Mouse (Mus musculus): ENCODE measurements around the gene Slc2a4. TPM values are rescaled to one million over a fixed set of nuclear protein-coding genes. Genes with fewer than 3 reads are reported as not detected.

Slc2a4 gene
- polyA plus RNA-seq, 1 experiment = 14.1 TPM

DNA sequence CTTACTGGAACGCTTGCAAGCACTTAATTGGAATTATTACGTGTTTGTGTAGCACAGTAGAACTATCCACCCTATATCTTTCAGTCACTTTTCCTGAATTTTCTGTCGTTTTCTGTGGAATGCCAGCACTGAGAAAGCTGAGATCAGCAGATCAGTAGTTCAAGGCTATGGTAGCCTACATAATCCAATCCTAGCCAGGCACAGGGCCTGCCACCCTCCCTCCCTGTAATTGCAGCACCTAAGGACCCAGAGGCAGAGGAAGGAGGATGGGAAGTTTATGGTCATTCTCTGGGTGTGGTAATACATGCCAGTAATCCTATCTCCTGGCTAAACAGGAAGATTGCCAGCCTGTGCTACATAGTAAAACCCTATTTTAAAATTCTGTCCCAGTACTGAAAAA is 25.2 kb downstream of the Slc2a4 start:
- Histone ChIP-seq H3K36me3 (ENCODE audit: control insufficient read depth, insufficient read depth) (peaks cover 13% of the 10 kb centered on the region), H3K27me3 (ENCODE audit: control insufficient read depth, insufficient read depth, insufficient read length) (no peaks in the 10 kb centered on the region), H3K4me3 (peak overlapping the region; percentile 77), H3K79me2 (ENCODE audit: control insufficient read depth, insufficient read depth) (peaks cover 29% of the 10 kb centered on the region), H3ac (ENCODE audit: control insufficient read depth, insufficient read length) (no peak overlapping the region), H3K4me2 (ENCODE audit: low read depth) (peak overlapping the region; percentile 86)
- no peak for TF ChIP-seq CEBPB (IDR thresholded peaks at IDR 0.05; ENCODE audit: insufficient read depth, poor library complexity, severe bottlenecking)
- TF ChIP-seq SRF (IDR thresholded peaks at IDR 0.05; ENCODE audit: control insufficient read depth, insufficient read length, low read depth) = no peak
- TF ChIP-seq MYOD1 (IDR thresholded peaks at IDR 0.05; ENCODE audit: control insufficient read depth in 1 of 3, insufficient read length in 2 of 3, low read depth in 2 of 3) = no peak
- no peak for TF ChIP-seq REST (IDR thresholded peaks at IDR 0.05; ENCODE audit: insufficient read depth, insufficient read length)
- TF ChIP-seq TCF12 (IDR thresholded peaks at IDR 0.05; ENCODE audit: insufficient read depth, poor library complexity, severe bottlenecking) = no peak
- no peak for TF ChIP-seq MAX (IDR thresholded peaks at IDR 0.05; ENCODE audit: low read depth)
- no peak for TF ChIP-seq USF1 (IDR thresholded peaks at IDR 0.05; ENCODE audit: low read depth)
- TF ChIP-seq POLR2AphosphoS2 (IDR thresholded peaks at IDR 0.05; ENCODE audit: insufficient read length, low read depth) = no peak
- TF ChIP-seq E2F4 (IDR thresholded peaks at IDR 0.05; ENCODE audit: insufficient read depth) = no peak
- TF ChIP-seq POLR2A (IDR thresholded peaks at IDR 0.05; ENCODE audit: insufficient read length, low read depth) = no peak
- TF ChIP-seq TCF3 (IDR thresholded peaks at IDR 0.05; ENCODE audit: insufficient read length, low read depth) = no peak
- TF ChIP-seq MYOG (IDR thresholded peaks at IDR 0.05; ENCODE audit: control insufficient read depth in 1 of 3, insufficient read depth in 1 of 3, insufficient read length in 2 of 3, low read depth in 2 of 3) = no peak

DNA sequence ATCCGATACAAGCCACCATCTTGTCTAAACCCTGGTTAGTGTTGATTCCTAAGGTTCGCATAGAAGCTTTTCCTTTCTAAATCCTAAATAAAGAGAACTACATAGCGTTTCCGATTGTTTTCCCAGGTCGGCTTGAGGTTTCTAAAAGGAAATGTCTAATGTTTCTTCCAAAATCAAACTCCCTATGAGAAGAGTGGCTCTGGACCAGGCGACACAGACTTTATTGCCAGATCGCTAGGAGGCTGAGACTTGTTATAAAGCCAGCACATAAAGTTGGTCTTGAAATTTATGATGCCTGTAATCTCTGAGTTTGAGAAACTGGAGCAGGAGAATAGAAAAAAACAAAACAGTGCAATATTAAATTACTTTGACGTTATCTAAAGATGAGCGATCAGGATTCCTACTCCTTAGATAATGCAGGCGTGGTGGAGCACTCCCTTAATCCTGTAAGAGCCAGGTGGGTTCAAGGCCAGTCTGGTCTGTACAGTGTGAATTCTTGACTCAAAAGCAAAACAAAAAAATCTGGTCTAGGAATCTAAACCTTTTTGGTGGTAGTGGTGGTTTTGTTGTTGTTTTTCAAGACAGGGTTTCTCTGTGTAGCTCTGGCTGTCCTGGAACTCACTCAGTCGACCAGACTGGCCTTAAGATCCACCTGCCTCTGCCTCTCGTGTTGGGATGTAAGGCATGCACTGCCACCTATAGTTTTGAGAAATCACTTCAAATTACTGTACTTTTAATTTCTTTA is 25.8 kb downstream of the Slc2a4 start:
- Histone ChIP-seq H3K4me3 (peak overlapping the region; percentile 77), H3ac (ENCODE audit: control insufficient read depth, insufficient read length) (no peak overlapping the region), H3K36me3 (ENCODE audit: control insufficient read depth, insufficient read depth) (peaks cover 19% of the 10 kb centered on the region), H3K4me2 (ENCODE audit: low read depth) (peak overlapping the region; percentile 86), H3K79me2 (ENCODE audit: control insufficient read depth, insufficient read depth) (peaks cover 35% of the 10 kb centered on the region), H3K27me3 (ENCODE audit: control insufficient read depth, insufficient read depth, insufficient read length) (no peaks in the 10 kb centered on the region)
- no peak for TF ChIP-seq TCF3 (IDR thresholded peaks at IDR 0.05; ENCODE audit: insufficient read length, low read depth)
- TF ChIP-seq E2F4 (IDR thresholded peaks at IDR 0.05; ENCODE audit: insufficient read depth) = no peak
- no peak for TF ChIP-seq POLR2AphosphoS2 (IDR thresholded peaks at IDR 0.05; ENCODE audit: insufficient read length, low read depth)
- no peak for TF ChIP-seq MYOD1 (IDR thresholded peaks at IDR 0.05; ENCODE audit: control insufficient read depth in 1 of 3, insufficient read length in 2 of 3, low read depth in 2 of 3)
- TF ChIP-seq USF1 (IDR thresholded peaks at IDR 0.05; ENCODE audit: low read depth) = no peak
- no peak for TF ChIP-seq MAX (IDR thresholded peaks at IDR 0.05; ENCODE audit: low read depth)
- no peak for TF ChIP-seq MYOG (IDR thresholded peaks at IDR 0.05; ENCODE audit: control insufficient read depth in 1 of 3, insufficient read depth in 1 of 3, insufficient read length in 2 of 3, low read depth in 2 of 3)
- no peak for TF ChIP-seq TCF12 (IDR thresholded peaks at IDR 0.05; ENCODE audit: insufficient read depth, poor library complexity, severe bottlenecking)
- no peak for TF ChIP-seq CEBPB (IDR thresholded peaks at IDR 0.05; ENCODE audit: insufficient read depth, poor library complexity, severe bottlenecking)
- TF ChIP-seq POLR2A (IDR thresholded peaks at IDR 0.05; ENCODE audit: insufficient read length, low read depth) = no peak
- TF ChIP-seq SRF (IDR thresholded peaks at IDR 0.05; ENCODE audit: control insufficient read depth, insufficient read length, low read depth) = no peak
- TF ChIP-seq REST (IDR thresholded peaks at IDR 0.05; ENCODE audit: insufficient read depth, insufficient read length) = no peak

DNA sequence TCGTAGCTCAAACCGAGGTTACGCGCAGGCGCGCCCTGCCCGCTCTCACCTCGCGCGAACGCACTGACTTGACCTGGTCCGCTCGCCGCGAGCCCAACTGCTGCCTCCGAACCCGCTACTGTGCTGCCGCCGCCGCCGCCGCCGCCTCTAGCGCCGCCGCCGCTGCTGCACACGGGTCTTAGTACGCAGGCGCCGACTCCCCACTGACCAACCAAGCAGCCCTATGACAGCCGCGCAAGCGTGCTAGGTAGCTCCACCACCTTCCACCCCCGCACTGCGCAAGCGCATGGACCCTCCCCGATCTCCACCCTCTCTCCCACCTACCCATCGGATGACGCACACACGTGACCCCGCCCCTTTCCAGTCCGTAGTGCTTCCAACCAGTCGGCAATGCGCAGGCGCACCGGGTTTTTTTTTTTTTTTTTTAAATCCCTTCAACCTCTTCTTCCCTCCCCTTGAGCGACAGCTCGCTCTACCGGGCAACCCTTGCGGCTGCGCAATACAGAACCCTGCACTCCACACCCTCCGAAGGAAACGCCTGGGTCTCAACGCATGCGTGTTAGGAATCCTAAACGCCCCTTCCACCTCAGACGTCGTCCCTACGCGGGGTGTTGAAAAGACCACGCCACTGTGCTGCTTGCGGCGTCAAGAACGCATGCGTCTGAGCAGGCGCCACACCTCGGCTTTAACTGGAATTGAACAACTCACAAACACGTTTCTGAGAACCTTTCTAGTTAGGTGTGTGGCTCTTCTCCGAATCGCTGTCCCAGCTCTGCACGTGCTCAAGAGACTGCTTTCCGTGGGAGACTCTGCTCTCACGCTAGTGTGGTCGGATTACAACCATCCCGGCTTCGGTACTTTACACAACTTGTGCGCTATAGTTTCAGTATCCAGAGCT is 26.6 kb downstream of the Slc2a4 start, which contains the start of gene Eif5a:
Eif5a (minus strand) TSS at position 845 of the 898 bp plus-strand sequence.
- Histone ChIP-seq H3K4me3 (peak within 1 kb of the TSS; percentile 77), H3K36me3 (ENCODE audit: control insufficient read depth, insufficient read depth) (peaks cover 28% of the 10 kb centered on the region), H3ac (ENCODE audit: control insufficient read depth, insufficient read length) (peak within 1 kb of the TSS; percentile 87), H3K27me3 (ENCODE audit: control insufficient read depth, insufficient read depth, insufficient read length) (no peaks in the 10 kb centered on the region), H3K4me2 (ENCODE audit: low read depth) (peak within 1 kb of the TSS; percentile 86), H3K79me2 (ENCODE audit: control insufficient read depth, insufficient read depth) (peaks cover 42% of the 10 kb centered on the region)
- TF ChIP-seq MAX (IDR thresholded peaks at IDR 0.05; ENCODE audit: low read depth) = peak; percentile 90
- peak; percentile 95 for TF ChIP-seq POLR2A (IDR thresholded peaks at IDR 0.05; ENCODE audit: insufficient read length, low read depth)
- TF ChIP-seq MYOG (IDR thresholded peaks at IDR 0.05; ENCODE audit: control insufficient read depth in 1 of 3, insufficient read depth in 1 of 3, insufficient read length in 2 of 3, low read depth in 2 of 3) = no peak
- peak; percentile 96 for TF ChIP-seq POLR2AphosphoS2 (IDR thresholded peaks at IDR 0.05; ENCODE audit: insufficient read length, low read depth)
- no peak for TF ChIP-seq CEBPB (IDR thresholded peaks at IDR 0.05; ENCODE audit: insufficient read depth, poor library complexity, severe bottlenecking)
- TF ChIP-seq MYOD1 (IDR thresholded peaks at IDR 0.05; ENCODE audit: control insufficient read depth in 1 of 3, insufficient read length in 2 of 3, low read depth in 2 of 3) = peak in 1 of 3 experiments; percentile 4
- TF ChIP-seq REST (IDR thresholded peaks at IDR 0.05; ENCODE audit: insufficient read depth, insufficient read length) = peak; percentile 27
- peak; percentile 92 for TF ChIP-seq USF1 (IDR thresholded peaks at IDR 0.05; ENCODE audit: low read depth)

DNA sequence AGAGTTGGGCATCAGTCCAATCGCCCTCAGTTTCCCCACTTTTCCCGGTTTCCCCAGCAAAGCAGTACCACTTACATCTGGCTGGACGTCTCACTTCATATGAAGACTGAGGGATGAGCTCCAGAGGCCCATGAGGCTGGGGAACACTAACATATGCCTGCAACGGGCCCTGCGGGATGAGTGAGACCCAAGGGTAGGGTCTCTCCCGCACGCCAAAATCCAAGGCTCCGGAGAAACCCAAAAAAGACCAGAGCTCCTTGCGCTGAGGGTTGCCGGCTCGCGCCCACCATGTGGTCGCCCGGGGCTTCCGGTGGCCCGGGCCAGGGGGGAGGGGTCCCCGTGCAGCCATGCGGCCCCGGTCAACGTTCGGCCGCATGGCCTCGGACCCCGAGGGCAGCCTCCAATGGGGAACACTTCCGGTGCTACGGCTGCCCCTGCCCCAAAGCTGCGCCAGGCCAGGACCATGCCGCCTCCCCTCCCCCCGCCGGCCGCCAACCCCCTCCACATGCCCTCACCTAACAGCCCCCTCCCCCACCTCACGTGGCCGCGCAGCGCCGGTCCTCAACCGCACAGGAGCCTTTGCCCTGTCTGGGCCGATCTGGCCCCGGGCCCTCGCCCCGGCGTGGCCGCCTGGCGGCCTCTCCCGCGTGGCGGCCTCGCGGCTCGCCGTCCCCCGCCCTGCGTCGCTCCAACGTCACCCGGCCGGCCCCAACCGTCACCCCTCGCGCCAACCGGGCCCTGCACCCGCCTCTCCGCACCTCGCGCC is 27.5 kb downstream of the Slc2a4 start:
- no peaks in the 10 kb centered on the region for H3K27me3 ChIP-seq (ENCODE audit: control insufficient read depth, insufficient read depth, insufficient read length)
- peak overlapping the region; percentile 87 for H3ac ChIP-seq (ENCODE audit: control insufficient read depth, insufficient read length)
- H3K36me3 ChIP-seq (ENCODE audit: control insufficient read depth, insufficient read depth) = peaks cover 37% of the 10 kb centered on the region
- H3K79me2 ChIP-seq (ENCODE audit: control insufficient read depth, insufficient read depth) = peaks cover 48% of the 10 kb centered on the region
- peak overlapping the region; percentile 87 for H3K4me2 ChIP-seq (ENCODE audit: low read depth)
- TF ChIP-seq REST (IDR thresholded peaks at IDR 0.05; ENCODE audit: insufficient read depth, insufficient read length) (no peak), POLR2AphosphoS2 (IDR thresholded peaks at IDR 0.05; ENCODE audit: insufficient read length, low read depth) (peak; percentile 52), TCF3 (IDR thresholded peaks at IDR 0.05; ENCODE audit: insufficient read length, low read depth) (no peak)
- H3K4me3 ChIP-seq = peak overlapping the region; percentile 77
